Mouse (Mus musculus) kidney, postnatal 4 days (tissue): Measurements from ENCODE around the gene Cluh.

Experiments
- DNase-seq, 2 experiments: peaks; one replicate each; pipeline ENCODE4 v3.0.0; 2021; ENCODE audit warnings: mixed read lengths in 2 of 2

Cluh gene

GRCm38 (mm10) chr11:74674713-74675112, 25.4 kb downstream of the Cluh start:
- DNase-seq = no peak

DNA sequence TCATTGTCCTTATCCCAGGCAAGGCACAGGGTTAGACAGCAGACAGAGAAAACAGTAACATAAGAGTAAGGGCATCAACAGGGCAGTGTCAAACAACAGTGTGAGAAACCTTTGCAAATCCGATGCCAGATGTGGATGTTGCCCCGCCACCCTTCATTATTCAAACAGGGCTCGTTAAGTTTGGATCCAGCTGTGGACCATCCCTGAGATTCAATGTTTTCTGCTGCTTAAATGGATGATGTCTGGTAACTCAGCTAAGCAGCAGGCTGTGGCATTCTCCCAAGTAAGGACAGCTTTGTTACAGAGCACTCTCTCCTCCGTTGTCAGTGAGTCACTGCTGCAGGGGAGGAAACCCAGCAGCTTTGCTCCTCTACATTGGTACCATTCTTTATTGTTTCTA, 25.9 kb downstream of the Cluh start:
- DNase-seq = no peak

DNA sequence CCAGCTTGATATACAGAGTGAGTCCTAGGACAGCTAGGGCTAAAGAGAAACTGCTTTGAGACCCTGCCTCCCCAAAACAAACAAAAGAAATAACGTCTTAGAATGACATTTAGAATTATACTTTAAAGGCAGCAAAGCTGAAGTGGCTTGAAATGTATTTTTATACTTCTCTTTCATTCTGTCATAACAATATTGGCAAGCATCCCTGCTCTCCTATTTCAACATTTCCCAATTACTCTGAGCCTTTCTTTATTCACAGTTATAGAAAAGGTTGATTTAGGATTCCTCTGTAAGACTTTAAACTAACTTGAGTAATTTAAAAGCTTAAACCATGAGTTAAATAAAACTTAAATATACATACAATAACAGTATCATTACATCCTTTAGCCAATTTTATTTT, 42.9 kb downstream of the Cluh start:
- DNase-seq = no peak

- DNase-seq = no peak
These were observed 50.2 kb downstream of the Cluh start for GRCm38 (mm10) chr11:74699505-74699904.

- no peak for DNase-seq
These were observed 54.8 kb downstream of the Cluh start for GRCm38 (mm10) chr11:74704068-74704467.

- DNase-seq = no peak
These were observed 59.5 kb downstream of the Cluh start for GRCm38 (mm10) chr11:74708781-74709180.

GRCm38 (mm10) chr11:74710671-74711070, 61.4 kb downstream of the Cluh start:
- no peak for DNase-seq

- peak in 1 of 2 experiments; percentile 25 for DNase-seq
These were observed 66.8 kb downstream of the Cluh start for GRCm38 (mm10) chr11:74715971-74716525.
